Mouse (Mus musculus): ENCODE measurements at regions not wholly inside any gene's neighbourhood (a gene's known extent, or its start where the extent isn't known, plus 50 kb on each side); places are given as distances from the start of the nearest gene placed in this dataset.

- peak; percentile 50 for DNase-seq (ENCODE audit: low read depth, low spot score)
These were observed 50.9 kb upstream of the Cpne4 start for GRCm38 (mm10) chr9:104496220-104496619.

- DNase-seq (ENCODE audit: low read depth, low spot score): no peak
These were observed 56.4 kb upstream of the Cpne4 start for GRCm38 (mm10) chr9:104490696-104491095.

GRCm38 (mm10) chr9:104489383-104489782 is 57.7 kb upstream of the Cpne4 start:
- DNase-seq (ENCODE audit: low read depth, low spot score): no peak

GRCm38 (mm10) chr9:104482440-104482839 is 64.6 kb upstream of the Cpne4 start:
- no peak for DNase-seq (ENCODE audit: low read depth, low spot score)

- no peak for DNase-seq (ENCODE audit: low read depth, low spot score)
These were observed 66.4 kb upstream of the Cpne4 start for GRCm38 (mm10) chr9:104480683-104481082.

GRCm38 (mm10) chr9:104474831-104475230 is 72.3 kb upstream of the Cpne4 start:
- no peak for DNase-seq (ENCODE audit: low read depth, low spot score)

GRCm38 (mm10) chr9:104467238-104467637 is 79.8 kb upstream of the Cpne4 start:
- DNase-seq (ENCODE audit: low read depth, low spot score): no peak

- no peak for DNase-seq (ENCODE audit: low read depth, low spot score)
These were observed 83.4 kb upstream of the Cpne4 start for GRCm38 (mm10) chr9:104463701-104464100.

GRCm38 (mm10) chr9:104460133-104460532 is 87.0 kb upstream of the Cpne4 start:
- no peak for DNase-seq (ENCODE audit: low read depth, low spot score)

- DNase-seq (ENCODE audit: low read depth, low spot score): peak; percentile 79
These were observed 89.5 kb upstream of the Cpne4 start for GRCm38 (mm10) chr9:104457635-104458034.

GRCm38 (mm10) chr9:104448577-104449165 is 98.4 kb upstream of the Cpne4 start:
- DNase-seq (ENCODE audit: low read depth, low spot score): peak; percentile 75

- DNase-seq (ENCODE audit: low read depth, low spot score): peak; percentile 50
These were observed 102.2 kb upstream of the Cpne4 start for GRCm38 (mm10) chr9:104444906-104445305.

GRCm38 (mm10) chr9:104443236-104443635 is 103.8 kb upstream of the Cpne4 start:
- no peak for DNase-seq (ENCODE audit: low read depth, low spot score)

- DNase-seq (ENCODE audit: low read depth, low spot score): no peak
These were observed 75.5 kb upstream of the Acpp start for GRCm38 (mm10) chr9:104413021-104413420.

- peak; percentile 81 for DNase-seq (ENCODE audit: low read depth, low spot score)
These were observed 72.7 kb upstream of the Acpp start for GRCm38 (mm10) chr9:104410211-104410610.

- DNase-seq (ENCODE audit: low read depth, low spot score): no peak
These were observed 71.8 kb upstream of the Acpp start for GRCm38 (mm10) chr9:104409381-104409780.

GRCm38 (mm10) chr9:104408571-104409294 is 71.2 kb upstream of the Acpp start:
- DNase-seq (ENCODE audit: low read depth, low spot score): peak; percentile 76

GRCm38 (mm10) chr9:104407559-104408376 is 70.2 kb upstream of the Acpp start:
- peak; percentile 51 for DNase-seq (ENCODE audit: low read depth, low spot score)

GRCm38 (mm10) chr9:104407011-104407410 is 69.5 kb upstream of the Acpp start:
- no peak for DNase-seq (ENCODE audit: low read depth, low spot score)

GRCm38 (mm10) chr9:104406491-104406890 is 68.9 kb upstream of the Acpp start:
- no peak for DNase-seq (ENCODE audit: low read depth, low spot score)

- no peak for DNase-seq (ENCODE audit: low read depth, low spot score)
These were observed 66.3 kb upstream of the Acpp start for GRCm38 (mm10) chr9:104403863-104404262.

- no peak for DNase-seq (ENCODE audit: low read depth, low spot score)
These were observed 64.1 kb upstream of the Acpp start for GRCm38 (mm10) chr9:104401673-104402072.

Measured in brain, adult 2 months (tissue).